Mouse (Mus musculus): Measurements from ENCODE around the gene Rccd1. TPM values are rescaled to one million over a fixed set of nuclear protein-coding genes. Genes with fewer than 3 reads are reported as not detected.

Gene Rccd1
- polyA plus RNA-seq, 1 experiment from 2014 or later, result 3.4 TPM

- H3K4me3 ChIP-seq (ENCODE audit: low read depth, low read length), result no peak overlapping the region
- no peak for ATAC-seq
- H3K9me3 ChIP-seq (ENCODE audit: low read length), result no peaks in the 10 kb centered on the region
- no peaks in the 10 kb centered on the region; the same call in 1 of the 2 replicates for H3K27me3 ChIP-seq (replicated peaks; ENCODE audit: insufficient read depth, low read length)
- H3K27ac ChIP-seq (ENCODE audit: low read length), result no peak overlapping the region
- no peak overlapping the region for H3K9ac ChIP-seq (replicated peaks; ENCODE audit: low read depth)
- WGBS, result 78% methylated on average over 7 of the region's 7 CpGs
- no peak for DNase-seq (ENCODE audit: low spot score)
- no peaks in the 10 kb centered on the region for H3K36me3 ChIP-seq (ENCODE audit: insufficient read depth, low read length)
- no peak overlapping the region for H3K4me2 ChIP-seq (replicated peaks; ENCODE audit: low read depth, low read length)
- TF ChIP-seq CTCF (IDR thresholded peaks at IDR 0.05) (no peak), EP300 (IDR thresholded peaks at IDR 0.05) (no peak)
- no peaks in the 10 kb centered on the region for H3K4me1 ChIP-seq (ENCODE audit: insufficient read depth, low read depth, low read length)
Measured at GRCm38 (mm10) chr7:80252437-80252836, 71.8 kb downstream of the Rccd1 start.

GRCm38 (mm10) chr7:80246859-80247258 lies 77.4 kb downstream of the Rccd1 start:
- H3K4me1 ChIP-seq (ENCODE audit: insufficient read depth, low read depth, low read length), result no peaks in the 10 kb centered on the region
- peak; percentile 27 for DNase-seq (ENCODE audit: low spot score)
- WGBS, result 41% methylated on average over 7 of the region's 7 CpGs
- H3K4me2 ChIP-seq (replicated peaks; ENCODE audit: low read depth, low read length), result peak overlapping the region; percentile 65
- H3K36me3 ChIP-seq (ENCODE audit: insufficient read depth, low read length), result no peaks in the 10 kb centered on the region
- H3K27me3 ChIP-seq (replicated peaks; ENCODE audit: insufficient read depth, low read length), result no peaks in the 10 kb centered on the region
- no peak for TF ChIP-seq EP300 (IDR thresholded peaks at IDR 0.05)
- no peak for TF ChIP-seq CTCF (IDR thresholded peaks at IDR 0.05)
- no peak for ATAC-seq
- H3K9ac ChIP-seq (replicated peaks; ENCODE audit: low read depth), result no peak overlapping the region
- H3K27ac ChIP-seq (ENCODE audit: low read length), result no peak overlapping the region
- H3K4me3 ChIP-seq (ENCODE audit: low read depth, low read length), result peak overlapping the region; percentile 55
- no peaks in the 10 kb centered on the region for H3K9me3 ChIP-seq (ENCODE audit: low read length)

GRCm38 (mm10) chr7:80246148-80246721 lies 78.0 kb downstream of the Rccd1 start, which contains the start of gene Ttll13:
Gene Ttll13 (plus strand): TSS chr7:80246376.
- peak within 1 kb of the TSS; percentile 65 for H3K4me2 ChIP-seq (replicated peaks; ENCODE audit: low read depth, low read length)
- H3K4me1 ChIP-seq (ENCODE audit: insufficient read depth, low read depth, low read length), result no peaks in the 10 kb centered on the region
- H3K36me3 ChIP-seq (ENCODE audit: insufficient read depth, low read length), result 0 out of 2 replicates have a peak, but pooled peaks cover 3% of the 10 kb centered on the region
- H3K4me3 ChIP-seq (ENCODE audit: low read depth, low read length), result peak within 1 kb of the TSS; percentile 55
- peak; percentile 62 for TF ChIP-seq EP300 (IDR thresholded peaks at IDR 0.05)
- peak; percentile 64 for TF ChIP-seq CTCF (IDR thresholded peaks at IDR 0.05)
- WGBS, result under 1% methylated on average over 46 of the region's 48 CpGs
- H3K9ac ChIP-seq (replicated peaks; ENCODE audit: low read depth), result 0 out of 2 replicates have a peak within 1 kb of the TSS, but pooled peaks have one; percentile 50
- H3K9me3 ChIP-seq (ENCODE audit: low read length), result no peaks in the 10 kb centered on the region
- ATAC-seq (peak; percentile 99), DNase-seq (ENCODE audit: low spot score) (peak; percentile 99)
- peak within 1 kb of the TSS; percentile 84 for H3K27ac ChIP-seq (ENCODE audit: low read length)
- no peaks in the 10 kb centered on the region for H3K27me3 ChIP-seq (replicated peaks; ENCODE audit: insufficient read depth, low read length)

- 91% methylated on average over 4 of the region's 4 CpGs for WGBS
Measured at GRCm38 (mm10) chr7:80244851-80245250, 79.4 kb downstream of the Rccd1 start.

More at GRCm38 (mm10) chr7:80244851-80245250, 79.4 kb downstream of the Rccd1 start:
- no peak overlapping the region for H3K4me2 ChIP-seq (replicated peaks; ENCODE audit: low read depth, low read length)
- no peak overlapping the region for H3K4me3 ChIP-seq (ENCODE audit: low read depth, low read length)
- H3K9me3 ChIP-seq (ENCODE audit: low read length), result no peaks in the 10 kb centered on the region
- no peaks in the 10 kb centered on the region for H3K27me3 ChIP-seq (replicated peaks; ENCODE audit: insufficient read depth, low read length)
- TF ChIP-seq CTCF (IDR thresholded peaks at IDR 0.05), result no peak
- TF ChIP-seq EP300 (IDR thresholded peaks at IDR 0.05), result no peak
- no peak for ATAC-seq
- H3K27ac ChIP-seq (ENCODE audit: low read length), result no peak overlapping the region
- H3K36me3 ChIP-seq (ENCODE audit: insufficient read depth, low read length), result 0 out of 2 replicates have a peak, but pooled peaks cover 5% of the 10 kb centered on the region
- no peak overlapping the region for H3K9ac ChIP-seq (replicated peaks; ENCODE audit: low read depth)
- H3K4me1 ChIP-seq (ENCODE audit: insufficient read depth, low read depth, low read length), result no peaks in the 10 kb centered on the region
- no peak for DNase-seq (ENCODE audit: low spot score)

Other genes with a start within 250 kb of the Rccd1 start
- gene Idh2, start 209.1 kb downstream of the Rccd1 start, polyA plus RNA-seq (2015; fragmentation: Nextera tagmentation; extraction: Ambion mirVana), result 296 and 298 TPM in 2 replicates
- 11.6 and 11.8 TPM in 2 replicates for gene Sema4b, start 137.6 kb downstream of the Rccd1 start, polyA plus RNA-seq (2015; fragmentation: Nextera tagmentation; extraction: Ambion mirVana)
- gene Cib1, start 91.6 kb downstream of the Rccd1 start, polyA plus RNA-seq (2015; fragmentation: Nextera tagmentation; extraction: Ambion mirVana), result 108 and 123 TPM in 2 replicates
- gene Gdpgp1, start 91.6 kb downstream of the Rccd1 start, polyA plus RNA-seq (2015; fragmentation: Nextera tagmentation; extraction: Ambion mirVana), result 2.6 and 2.8 TPM in 2 replicates
- 1.9 and 2.1 TPM in 2 replicates for gene Ttll13, start 78.1 kb downstream of the Rccd1 start, polyA plus RNA-seq (2015; fragmentation: Nextera tagmentation; extraction: Ambion mirVana)
- gene Ngrn, start 63.2 kb downstream of the Rccd1 start, polyA plus RNA-seq (2015; fragmentation: Nextera tagmentation; extraction: Ambion mirVana), result 40.8 and 46.0 TPM in 2 replicates
- 2.8 and 3.4 TPM in 2 replicates for gene Vps33b, start 54.8 kb downstream of the Rccd1 start, polyA plus RNA-seq (2015; fragmentation: Nextera tagmentation; extraction: Ambion mirVana)
- 8.4 and 13.8 TPM in 2 replicates for gene Prc1, start 30.0 kb downstream of the Rccd1 start, polyA plus RNA-seq (2015; fragmentation: Nextera tagmentation; extraction: Ambion mirVana)
- 30.3 and 32.9 TPM in 2 replicates for gene Unc45a, start 16.6 kb upstream of the Rccd1 start, polyA plus RNA-seq (2015; fragmentation: Nextera tagmentation; extraction: Ambion mirVana)
- gene Hddc3, start 18.6 kb upstream of the Rccd1 start, polyA plus RNA-seq (2015; fragmentation: Nextera tagmentation; extraction: Ambion mirVana), result 8.5 and 9.2 TPM in 2 replicates
- gene Man2a2, start 46.9 kb upstream of the Rccd1 start, polyA plus RNA-seq (2015; fragmentation: Nextera tagmentation; extraction: Ambion mirVana), result 8.5 and 9.6 TPM in 2 replicates
- gene Fes, start 63.5 kb upstream of the Rccd1 start, polyA plus RNA-seq (2015; fragmentation: Nextera tagmentation; extraction: Ambion mirVana), result 23.5 and 26.4 TPM in 2 replicates
- 24.4 and 27.3 TPM in 2 replicates for gene Furin, start 81.0 kb upstream of the Rccd1 start, polyA plus RNA-seq (2015; fragmentation: Nextera tagmentation; extraction: Ambion mirVana)
- gene Blm, start 210.7 kb upstream of the Rccd1 start, polyA plus RNA-seq (2015; fragmentation: Nextera tagmentation; extraction: Ambion mirVana), result 2.4 and 2.5 TPM in 2 replicates

All from lung, postnatal 0 days (tissue).